Mouse (Mus musculus): ENCODE data around the gene Omp. TPM values are rescaled to one million over a fixed set of nuclear protein-coding genes. Genes with fewer than 3 reads are reported as not detected.

Gene Omp
- polyA plus RNA-seq, 1 experiment from 2014 or later, result 0.35 TPM

DNA sequence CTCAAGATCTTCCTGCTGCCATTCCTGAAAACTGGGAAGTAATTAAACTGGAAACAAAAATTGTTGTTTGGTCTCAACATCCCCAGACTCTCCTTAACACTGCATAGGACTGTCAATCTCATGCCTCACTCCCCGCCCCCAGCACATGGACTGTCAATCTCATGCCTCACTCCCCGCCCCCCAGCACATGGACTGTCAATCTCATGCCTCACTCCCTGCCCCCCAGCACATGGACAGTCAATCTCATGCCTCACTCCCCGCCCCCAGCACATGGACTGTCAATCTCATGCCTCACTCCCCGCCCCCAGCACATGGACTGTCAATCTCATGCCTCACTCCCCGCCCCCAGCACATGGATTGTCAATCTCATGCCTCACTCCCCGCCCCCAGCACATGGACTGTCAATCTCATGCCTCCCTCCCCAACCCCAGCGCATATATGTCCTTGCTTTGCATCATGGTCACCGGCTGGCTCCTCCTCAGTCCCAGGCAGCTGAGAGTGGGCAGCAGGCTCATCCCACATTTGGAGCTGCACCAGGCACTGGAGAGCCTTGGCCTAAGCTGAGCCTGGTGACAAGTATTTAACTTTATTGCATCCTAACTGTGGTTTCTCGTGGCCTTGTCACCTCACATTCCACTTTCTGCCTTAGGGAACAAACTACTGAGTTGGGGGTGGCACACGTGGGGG lies 3.6 kb upstream of the Omp start:
- H3K4me1 ChIP-seq (ENCODE audit: control insufficient read depth, insufficient read depth, low read length), result peaks cover 7% of the 10 kb centered on the region; the same call in 1 of the 2 replicates
- 73% methylated on average over 10 of the region's 10 CpGs for WGBS
- no peaks in the 10 kb centered on the region for H3K9me3 ChIP-seq (replicated peaks; ENCODE audit: control insufficient read depth, low read length, poor library complexity, severe bottlenecking)
- H3K4me2 ChIP-seq (ENCODE audit: low read length), result no peak overlapping the region
- H3K27me3 ChIP-seq (ENCODE audit: control insufficient read depth, insufficient read depth, low read depth, low read length), result no peaks in the 10 kb centered on the region
- H3K4me3 ChIP-seq (ENCODE audit: low read depth, low read length), result no peak overlapping the region
- no peak overlapping the region for H3K27ac ChIP-seq (ENCODE audit: low read length)
- no peak overlapping the region for H3K9ac ChIP-seq (ENCODE audit: low read depth, low read length)
- ATAC-seq, result no peak
- H3K36me3 ChIP-seq (ENCODE audit: control insufficient read depth, insufficient read depth, low read length), result no peaks in the 10 kb centered on the region

DNA sequence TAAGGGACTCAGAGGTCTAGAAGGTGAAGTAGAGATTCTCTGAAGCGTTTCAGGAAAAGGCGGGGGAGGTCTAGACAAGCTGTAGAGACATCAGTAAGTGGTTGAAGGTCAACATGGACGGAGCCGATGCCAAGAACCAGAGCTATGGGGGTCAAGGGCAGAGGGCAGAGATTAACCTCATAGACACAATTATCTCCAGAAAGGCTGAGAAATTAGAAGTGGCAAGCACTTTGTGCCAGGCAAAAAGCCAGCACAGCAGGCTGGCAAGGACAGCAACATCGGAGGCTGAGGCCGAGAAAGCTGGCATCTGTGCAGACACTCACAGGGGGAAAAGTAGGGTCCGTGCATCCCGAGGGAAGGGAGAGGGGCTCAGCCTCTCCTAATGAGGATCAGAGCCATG lies 2.5 kb upstream of the Omp start:
- no peak for ATAC-seq
- no peak overlapping the region for H3K27ac ChIP-seq (ENCODE audit: low read length)
- 54% methylated on average over 8 of the region's 8 CpGs for WGBS

DNA sequence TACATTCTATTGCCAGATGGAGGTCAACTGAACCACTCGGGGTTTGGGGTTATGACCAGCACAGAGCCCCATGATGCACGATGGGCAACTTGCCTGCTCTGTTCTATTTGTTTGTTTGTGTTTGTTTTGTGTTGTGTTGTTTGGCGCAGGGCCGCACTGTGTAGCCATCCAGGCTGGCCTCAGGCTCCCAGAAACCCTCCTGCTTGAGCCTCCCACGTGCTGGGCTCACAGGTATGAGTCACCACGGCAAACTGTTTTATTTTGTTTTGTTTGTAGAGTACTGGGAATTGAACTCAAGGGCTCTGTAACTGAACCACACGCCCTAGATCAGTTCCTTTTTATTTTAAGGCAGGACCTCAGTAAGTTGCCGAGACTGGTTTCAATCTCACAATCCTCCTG lies 1.1 kb upstream of the Omp start:
- WGBS, result 85% methylated on average over 8 of the region's 8 CpGs
- Histone ChIP-seq H3K27me3 (ENCODE audit: control insufficient read depth, insufficient read depth, low read depth, low read length) (no peaks in the 10 kb centered on the region), H3K27ac (ENCODE audit: low read length) (no peak overlapping the region), H3K4me2 (ENCODE audit: low read length) (no peak overlapping the region), H3K36me3 (ENCODE audit: control insufficient read depth, insufficient read depth, low read length) (no peaks in the 10 kb centered on the region), H3K9ac (ENCODE audit: low read depth, low read length) (no peak overlapping the region), H3K9me3 (replicated peaks; ENCODE audit: control insufficient read depth, low read length, poor library complexity, severe bottlenecking) (no peaks in the 10 kb centered on the region), H3K4me1 (ENCODE audit: control insufficient read depth, insufficient read depth, low read length) (peaks cover 9% of the 10 kb centered on the region), H3K4me3 (ENCODE audit: low read depth, low read length) (no peak overlapping the region)
- no peak for ATAC-seq

More for the DNA sequence above, 2.5 kb upstream of the Omp start:
- Histone ChIP-seq H3K9ac (ENCODE audit: low read depth, low read length) (no peak overlapping the region), H3K4me1 (ENCODE audit: control insufficient read depth, insufficient read depth, low read length) (peaks cover 7% of the 10 kb centered on the region), H3K9me3 (replicated peaks; ENCODE audit: control insufficient read depth, low read length, poor library complexity, severe bottlenecking) (no peaks in the 10 kb centered on the region), H3K4me2 (ENCODE audit: low read length) (no peak overlapping the region), H3K27me3 (ENCODE audit: control insufficient read depth, insufficient read depth, low read depth, low read length) (no peaks in the 10 kb centered on the region), H3K4me3 (ENCODE audit: low read depth, low read length) (no peak overlapping the region), H3K36me3 (ENCODE audit: control insufficient read depth, insufficient read depth, low read length) (no peaks in the 10 kb centered on the region)

DNA sequence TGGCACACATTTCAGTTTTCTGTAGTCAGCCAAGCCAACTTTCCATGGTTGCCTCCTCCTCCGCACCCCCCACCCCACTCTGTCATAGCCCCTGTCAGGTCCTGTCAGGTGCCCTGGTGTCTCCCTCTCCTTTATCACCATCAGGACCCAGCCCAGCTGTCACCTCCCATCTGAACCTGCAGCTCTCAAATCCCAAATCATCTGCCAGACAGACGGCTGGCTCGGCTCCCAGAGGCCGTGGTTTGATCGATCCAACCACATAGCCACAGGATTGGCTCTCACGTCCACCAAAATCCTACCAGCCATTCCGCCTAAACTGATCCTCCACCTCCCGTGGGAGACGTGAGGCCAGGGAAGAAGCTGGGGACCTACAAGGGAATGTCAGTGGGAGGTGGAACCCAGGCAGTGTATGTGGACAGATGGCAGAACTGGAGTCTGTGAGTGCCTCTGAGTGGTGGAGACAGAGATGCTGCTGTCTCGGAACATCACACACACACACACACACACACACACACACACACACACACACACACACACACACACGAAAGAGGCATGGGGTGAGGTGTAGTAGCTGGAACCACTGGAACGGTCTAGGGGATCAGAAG lies 642 bp upstream of the Omp start:
- no peak overlapping the region for H3K9ac ChIP-seq (ENCODE audit: low read depth, low read length)
- no peak overlapping the region for H3K4me3 ChIP-seq (ENCODE audit: low read depth, low read length)
- no peak for ATAC-seq
- H3K9me3 ChIP-seq (replicated peaks; ENCODE audit: control insufficient read depth, low read length, poor library complexity, severe bottlenecking), result no peaks in the 10 kb centered on the region
- H3K36me3 ChIP-seq (ENCODE audit: control insufficient read depth, insufficient read depth, low read length), result no peaks in the 10 kb centered on the region
- no peak overlapping the region for H3K27ac ChIP-seq (ENCODE audit: low read length)
- H3K4me1 ChIP-seq (ENCODE audit: control insufficient read depth, insufficient read depth, low read length), result peaks cover 10% of the 10 kb centered on the region
- no peak overlapping the region for H3K4me2 ChIP-seq (ENCODE audit: low read length)
- no peaks in the 10 kb centered on the region for H3K27me3 ChIP-seq (ENCODE audit: control insufficient read depth, insufficient read depth, low read depth, low read length)
- WGBS, result 81% methylated on average over 11 of the region's 12 CpGs

DNA sequence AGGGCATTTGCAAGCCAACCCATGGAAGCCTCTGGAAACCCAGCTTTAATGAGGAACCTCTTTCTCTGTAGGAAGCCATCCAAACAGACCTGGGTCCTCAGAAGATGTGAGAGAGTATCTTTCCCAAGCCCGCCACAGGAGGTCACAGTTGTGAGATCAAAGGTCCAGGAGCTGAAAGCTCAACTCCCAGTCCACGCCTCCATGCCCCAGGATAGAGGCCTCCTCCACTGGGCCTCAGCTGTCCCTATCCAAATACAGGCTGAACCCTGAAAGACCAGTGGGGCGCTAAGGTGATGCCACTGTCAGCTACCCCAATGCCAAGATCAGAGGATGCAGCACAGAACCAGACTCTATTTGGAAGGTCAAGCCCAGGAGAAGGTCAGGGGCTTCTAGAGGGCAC lies 2.7 kb downstream of the Omp start:
- WGBS, result 31% methylated on average over 3 of the region's 3 CpGs
- H3K4me3 ChIP-seq (ENCODE audit: low read depth, low read length), result no peak overlapping the region
- H3K27me3 ChIP-seq (ENCODE audit: control insufficient read depth, insufficient read depth, low read depth, low read length), result no peaks in the 10 kb centered on the region
- H3K9ac ChIP-seq (ENCODE audit: low read depth, low read length), result no peak overlapping the region
- H3K4me1 ChIP-seq (ENCODE audit: control insufficient read depth, insufficient read depth, low read length), result peaks cover 3% of the 10 kb centered on the region; the same call in 1 of the 2 replicates
- no peak overlapping the region for H3K4me2 ChIP-seq (ENCODE audit: low read length)
- no peak overlapping the region for H3K27ac ChIP-seq (ENCODE audit: low read length)
- no peaks in the 10 kb centered on the region for H3K36me3 ChIP-seq (ENCODE audit: control insufficient read depth, insufficient read depth, low read length)
- no peaks in the 10 kb centered on the region for H3K9me3 ChIP-seq (replicated peaks; ENCODE audit: control insufficient read depth, low read length, poor library complexity, severe bottlenecking)
- no peak for ATAC-seq

DNA sequence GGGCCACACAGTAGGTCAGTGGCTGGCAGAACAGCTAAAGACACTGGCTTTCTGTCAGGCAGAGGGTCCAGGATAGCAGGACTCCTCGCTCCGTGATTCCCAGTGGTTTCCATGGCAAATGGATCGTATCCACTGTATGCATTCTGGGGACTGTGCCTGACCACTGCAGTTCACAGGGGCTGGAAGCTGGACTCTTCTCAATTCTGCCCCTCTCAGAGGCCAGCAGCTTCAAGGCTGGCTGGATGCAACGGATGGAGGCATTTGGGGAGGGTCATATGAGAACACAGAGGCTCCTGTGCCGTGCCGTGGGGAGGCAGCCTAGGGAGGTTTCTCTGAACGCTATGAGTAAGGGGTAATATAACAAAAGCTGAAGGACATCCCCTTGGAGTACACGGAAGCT lies 3.1 kb downstream of the Omp start:
- Histone ChIP-seq H3K9ac (ENCODE audit: low read depth, low read length) (no peak overlapping the region), H3K9me3 (replicated peaks; ENCODE audit: control insufficient read depth, low read length, poor library complexity, severe bottlenecking) (no peaks in the 10 kb centered on the region), H3K27ac (ENCODE audit: low read length) (no peak overlapping the region), H3K4me1 (ENCODE audit: control insufficient read depth, insufficient read depth, low read length) (peaks cover 3% of the 10 kb centered on the region; the same call in 1 of the 2 replicates), H3K4me3 (ENCODE audit: low read depth, low read length) (no peak overlapping the region), H3K27me3 (ENCODE audit: control insufficient read depth, insufficient read depth, low read depth, low read length) (no peaks in the 10 kb centered on the region), H3K36me3 (ENCODE audit: control insufficient read depth, insufficient read depth, low read length) (no peaks in the 10 kb centered on the region), H3K4me2 (ENCODE audit: low read length) (no peak overlapping the region)
- peak; percentile 29; the same call in 1 of the 2 replicates for ATAC-seq
- WGBS, result 26% methylated on average over 8 of the region's 8 CpGs

DNA sequence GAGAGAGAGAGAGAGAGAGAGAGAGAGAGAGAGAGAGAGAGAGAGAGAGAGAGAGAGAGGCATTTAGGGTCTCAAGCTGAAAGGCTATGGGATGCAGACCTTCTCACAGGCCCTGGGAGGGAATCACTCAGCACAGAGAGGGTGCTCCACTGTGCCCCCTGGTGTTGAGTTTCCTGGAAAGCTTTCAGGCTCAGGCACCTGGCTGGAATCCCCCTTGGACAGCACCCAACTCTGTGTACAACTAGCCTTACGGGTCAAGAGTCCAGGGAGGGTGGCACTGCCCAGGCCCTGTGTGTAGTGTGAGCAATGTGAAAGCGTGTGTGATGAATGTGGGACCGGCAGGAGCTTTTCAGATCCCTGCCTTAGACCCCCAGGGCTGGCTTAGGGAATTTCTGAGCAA lies 4.1 kb downstream of the Omp start:
- WGBS, result 56% methylated on average over 3 of the region's 3 CpGs
- ATAC-seq, result no peak
- H3K9me3 ChIP-seq (replicated peaks; ENCODE audit: control insufficient read depth, low read length, poor library complexity, severe bottlenecking), result no peaks in the 10 kb centered on the region
- H3K4me2 ChIP-seq (ENCODE audit: low read length), result no peak overlapping the region
- no peaks in the 10 kb centered on the region for H3K36me3 ChIP-seq (ENCODE audit: control insufficient read depth, insufficient read depth, low read length)
- H3K4me1 ChIP-seq (ENCODE audit: control insufficient read depth, insufficient read depth, low read length), result peaks cover 3% of the 10 kb centered on the region; the same call in 1 of the 2 replicates
- H3K27ac ChIP-seq (ENCODE audit: low read length), result peak overlapping the region; percentile 6; the same call in 1 of the 2 replicates
- no peak overlapping the region for H3K4me3 ChIP-seq (ENCODE audit: low read depth, low read length)
- H3K27me3 ChIP-seq (ENCODE audit: control insufficient read depth, insufficient read depth, low read depth, low read length), result no peaks in the 10 kb centered on the region
- no peak overlapping the region for H3K9ac ChIP-seq (ENCODE audit: low read depth, low read length)

DNA sequence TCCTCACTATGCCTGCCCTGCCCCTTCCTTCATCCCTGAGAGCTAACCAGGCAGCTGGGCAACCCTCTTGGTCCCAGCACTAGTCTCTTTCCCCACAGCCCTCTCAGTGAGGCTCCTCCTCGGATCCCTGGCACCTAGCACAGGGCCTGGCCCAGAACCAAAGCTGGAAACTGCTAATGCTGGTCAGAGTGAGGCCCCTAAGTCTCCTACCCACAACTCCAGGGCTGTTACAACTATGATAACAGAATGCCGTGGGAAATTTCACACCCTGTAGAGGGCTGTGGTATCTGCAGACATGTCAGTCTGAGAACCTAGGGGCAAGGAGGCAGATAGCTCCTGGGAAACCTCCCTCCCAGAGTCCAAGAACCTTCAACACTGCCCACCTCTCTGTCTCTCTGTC lies 4.7 kb downstream of the Omp start:
- 58% methylated on average over 2 of the region's 2 CpGs for WGBS
- Histone ChIP-seq H3K27me3 (ENCODE audit: control insufficient read depth, insufficient read depth, low read depth, low read length) (no peaks in the 10 kb centered on the region), H3K4me3 (ENCODE audit: low read depth, low read length) (no peak overlapping the region), H3K4me1 (ENCODE audit: control insufficient read depth, insufficient read depth, low read length) (peaks cover 3% of the 10 kb centered on the region; the same call in 1 of the 2 replicates), H3K36me3 (ENCODE audit: control insufficient read depth, insufficient read depth, low read length) (no peaks in the 10 kb centered on the region), H3K9ac (ENCODE audit: low read depth, low read length) (no peak overlapping the region), H3K9me3 (replicated peaks; ENCODE audit: control insufficient read depth, low read length, poor library complexity, severe bottlenecking) (no peaks in the 10 kb centered on the region), H3K4me2 (ENCODE audit: low read length) (no peak overlapping the region), H3K27ac (ENCODE audit: low read length) (no peak overlapping the region)
- ATAC-seq, result no peak

DNA sequence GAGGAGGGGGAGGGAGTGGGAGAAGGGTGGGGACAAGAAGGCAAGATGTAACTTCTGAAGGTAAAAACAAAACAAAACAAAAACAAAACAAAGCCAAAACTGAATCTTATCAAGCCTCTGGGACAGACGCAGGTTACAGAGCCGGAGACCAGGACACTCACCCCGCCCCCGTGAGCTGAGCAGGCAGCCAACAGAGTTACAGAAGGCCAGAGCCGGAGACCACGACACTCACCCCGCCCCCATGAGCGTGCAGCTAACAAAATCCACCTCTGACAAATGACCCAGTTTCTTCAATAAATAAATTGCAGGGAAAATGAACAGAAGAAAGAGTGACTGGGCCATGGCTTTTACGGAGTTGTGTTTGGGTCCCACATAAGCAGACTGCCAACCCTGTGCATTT lies 6.1 kb downstream of the Omp start:
- Histone ChIP-seq H3K4me2 (ENCODE audit: low read length) (no peak overlapping the region), H3K36me3 (ENCODE audit: control insufficient read depth, insufficient read depth, low read length) (no peaks in the 10 kb centered on the region), H3K27me3 (ENCODE audit: control insufficient read depth, insufficient read depth, low read depth, low read length) (no peaks in the 10 kb centered on the region), H3K4me1 (ENCODE audit: control insufficient read depth, insufficient read depth, low read length) (peaks cover 3% of the 10 kb centered on the region; the same call in 1 of the 2 replicates), H3K4me3 (ENCODE audit: low read depth, low read length) (no peak overlapping the region), H3K9me3 (replicated peaks; ENCODE audit: control insufficient read depth, low read length, poor library complexity, severe bottlenecking) (no peaks in the 10 kb centered on the region), H3K9ac (ENCODE audit: low read depth, low read length) (no peak overlapping the region), H3K27ac (ENCODE audit: low read length) (no peak overlapping the region)
- WGBS, result 17% methylated on average over 9 of the region's 9 CpGs
- no peak for ATAC-seq

Data from midbrain, embryonic 16.5 days (tissue).